Mouse (Mus musculus) heart, postnatal 4 days (tissue): ENCODE results near the gene Pitpnc1. TPM values are rescaled to one million over a fixed set of nuclear protein-coding genes. Genes with fewer than 3 reads are reported as not detected.

Source experiments
- DNase-seq: peaks from one replicate; pipeline ENCODE4 v3.0.0; 2021
- total RNA-seq, 2 experiments: library from RNA; stranded (reverse); gene quantifications; 2 replicates each; pipeline ENCODE4 v1.2.3; 2021

Gene Pitpnc1
- total RNA-seq, 2 experiments from 2014 or later, result 68.1 to 75.2 TPM

- DNase-seq, result no peak
Measured at GRCm38 (mm10) chr11:107365938-107366712, 104.4 kb downstream of the Pitpnc1 start.

GRCm38 (mm10) chr11:107358695-107359094 is 111.8 kb downstream of the Pitpnc1 start:
- no peak for DNase-seq

GRCm38 (mm10) chr11:107356224-107356623 is 114.3 kb downstream of the Pitpnc1 start:
- DNase-seq, result no peak

GRCm38 (mm10) chr11:107355526-107355925 is 115.0 kb downstream of the Pitpnc1 start:
- no peak for DNase-seq

- DNase-seq, result no peak
Measured at GRCm38 (mm10) chr11:107354499-107355143, 115.9 kb downstream of the Pitpnc1 start.

GRCm38 (mm10) chr11:107352596-107352995 is 117.9 kb downstream of the Pitpnc1 start:
- DNase-seq, result no peak

- no peak for DNase-seq
Measured at GRCm38 (mm10) chr11:107349756-107350155, 120.7 kb downstream of the Pitpnc1 start.

- DNase-seq, result no peak
Measured at GRCm38 (mm10) chr11:107343031-107343430, 127.5 kb downstream of the Pitpnc1 start.

- DNase-seq, result no peak
Measured at GRCm38 (mm10) chr11:107342432-107342831, 128.1 kb downstream of the Pitpnc1 start.

- DNase-seq, result peak; percentile 67
Measured at GRCm38 (mm10) chr11:107341293-107341692, 129.2 kb downstream of the Pitpnc1 start.

- no peak for DNase-seq
Measured at GRCm38 (mm10) chr11:107340793-107341192, 129.7 kb downstream of the Pitpnc1 start.

GRCm38 (mm10) chr11:107339224-107339805 is 131.2 kb downstream of the Pitpnc1 start:
- DNase-seq, result peak; percentile 47

GRCm38 (mm10) chr11:107337391-107338148 is 132.9 kb downstream of the Pitpnc1 start:
- peak; percentile 40 for DNase-seq

GRCm38 (mm10) chr11:107335756-107336155 is 134.7 kb downstream of the Pitpnc1 start:
- DNase-seq, result peak; percentile 50

- peak; percentile 52 for DNase-seq
Measured at GRCm38 (mm10) chr11:107334849-107335484, 135.5 kb downstream of the Pitpnc1 start.

- no peak for DNase-seq
Measured at GRCm38 (mm10) chr11:107332905-107333304, 137.6 kb downstream of the Pitpnc1 start.

GRCm38 (mm10) chr11:107332332-107332731 is 138.2 kb downstream of the Pitpnc1 start:
- no peak for DNase-seq

- DNase-seq, result no peak
Measured at GRCm38 (mm10) chr11:107331425-107331824, 139.1 kb downstream of the Pitpnc1 start.

- no peak for DNase-seq
Measured at GRCm38 (mm10) chr11:107327326-107327725, 143.2 kb downstream of the Pitpnc1 start.

- DNase-seq, result peak; percentile 34
Measured at GRCm38 (mm10) chr11:107325739-107326725, 144.5 kb downstream of the Pitpnc1 start.

- DNase-seq, result no peak
Measured at GRCm38 (mm10) chr11:107325226-107325625, 145.3 kb downstream of the Pitpnc1 start.
